Comparison of ENCODE assay signal across 11 mouse cellular contexts in genomic region chr6:94363951-94364350, GRCm38 (mm10).
A peak's percentile ranks its signal among the peaks of the same experiment; 100 is the strongest.
DNase-seq lines count a peak whose midpoint lies in the region; ATAC-seq and TF ChIP-seq lines count a peak whose summit lies in the region.
"Had no signal": no experiment of that assay in that cellular context is flagged by ENCODE, and none has a peak within 500 bp of the region (broad histone marks: within the 10 kb centered on the region; RNA-seq: fewer than 3 reads in every experiment).

No protein-coding gene starts in this region.

- peak; percentile 57 for TF ChIP-seq CTCF in layer of hippocampus, adult 2 months (conservative IDR thresholded peaks at IDR 0.05)

- H3K4me3 ChIP-seq in layer of hippocampus, adult 2 months = no peak overlapping the region
- H3K4me3 ChIP-seq: midbrain, embryonic 15.5 days had no signal

- DNase-seq in frontal cortex, postnatal 14 days (ENCODE audit: low spot score in 2 of 2) = no peak
- no peak for DNase-seq in layer of hippocampus, adult 2 months (ENCODE audit: low spot score in 2 of 2)
- DNase-seq in layer of hippocampus, postnatal 10 days (ENCODE audit: low spot score in 2 of 2) = no peak
- DNase-seq in R1 (ENCODE audit: low read depth, low spot score) = peak; percentile 23
- DNase-seq in kidney, postnatal 36 days = peak; percentile 39 to 47
- no peak for DNase-seq in Muller cell, postnatal 12 days (ENCODE audit: inconsistent ontology term)
- DNase-seq in cerebellum, adult 11-12 months = no peak
- DNase-seq: thymus, postnatal 4 days had no signal

- peak; percentile 79 for ATAC-seq in frontal cortex, adult (ENCODE audit: low TSS enrichment)
- ATAC-seq: forebrain, embryonic 16.5 days; midbrain, embryonic 15.5 days had no signal

- H3K27ac ChIP-seq in layer of hippocampus, adult 2 months = no peak overlapping the region
- H3K27ac ChIP-seq: midbrain, embryonic 15.5 days had no signal

Comparison
In these comparisons a context has a peak if more than half of its experiments do, and no peak if none do; other contexts are left out.
1. DNase-seq: peak in R1 (single experiment) and kidney, postnatal 36 days (2 of 2); none in frontal cortex, postnatal 14 days (0 of 2), layer of hippocampus, adult 2 months (0 of 2), layer of hippocampus, postnatal 10 days (0 of 2), Muller cell, postnatal 12 days (single experiment) and cerebellum, adult 11-12 months (single experiment).